Mouse (Mus musculus): ENCODE measurements around the gene Zscan26.
"Not testable (repeated sequence)": the region's sequence is repeated elsewhere in the genome, so short reads cannot be mapped to it uniquely, and the experiment has no call there.

Zscan26 gene

DNA sequence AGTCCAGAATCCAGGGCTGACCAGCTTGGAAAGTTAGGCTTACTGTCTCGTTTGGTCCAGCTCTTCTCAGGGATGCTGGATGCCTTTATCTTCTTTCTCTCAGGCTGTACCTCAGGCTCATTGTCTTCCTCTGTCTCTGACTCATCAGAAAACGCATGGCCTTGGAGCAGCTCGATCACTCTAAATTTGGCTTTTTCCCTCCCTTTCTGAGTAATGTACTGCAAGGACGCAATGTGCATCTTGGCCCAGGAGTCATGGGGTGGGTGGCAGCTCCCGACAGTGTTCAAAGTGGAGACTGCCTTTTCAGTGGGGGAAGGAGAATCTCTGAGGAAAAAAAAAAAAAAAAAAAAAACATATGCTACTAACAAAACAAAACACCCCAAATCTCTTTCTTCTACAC, 30.2 kb downstream of the Zscan26 start:
- DNase-seq (ENCODE audit: low spot score): no peak

DNA sequence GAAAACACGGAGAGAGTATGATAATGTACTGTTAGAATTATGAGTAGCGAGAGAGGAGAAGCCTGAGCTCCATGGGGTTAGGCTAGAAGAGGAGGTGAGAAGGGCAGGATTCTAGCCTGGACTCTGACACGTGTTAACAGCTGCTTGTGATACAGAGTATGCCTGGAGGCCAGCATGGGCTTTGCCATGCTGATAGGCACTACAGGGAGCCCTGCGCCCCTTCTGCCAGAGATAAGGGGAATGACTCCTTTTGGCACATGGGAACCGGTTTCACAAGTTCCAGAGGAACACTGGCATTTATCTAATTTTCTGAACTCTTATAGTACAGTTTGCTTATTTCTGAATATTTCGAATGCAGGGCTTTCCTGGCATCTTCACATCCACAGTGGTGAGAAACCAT, 34.7 kb downstream of the Zscan26 start:
- DNase-seq (ENCODE audit: low spot score): no peak

DNA sequence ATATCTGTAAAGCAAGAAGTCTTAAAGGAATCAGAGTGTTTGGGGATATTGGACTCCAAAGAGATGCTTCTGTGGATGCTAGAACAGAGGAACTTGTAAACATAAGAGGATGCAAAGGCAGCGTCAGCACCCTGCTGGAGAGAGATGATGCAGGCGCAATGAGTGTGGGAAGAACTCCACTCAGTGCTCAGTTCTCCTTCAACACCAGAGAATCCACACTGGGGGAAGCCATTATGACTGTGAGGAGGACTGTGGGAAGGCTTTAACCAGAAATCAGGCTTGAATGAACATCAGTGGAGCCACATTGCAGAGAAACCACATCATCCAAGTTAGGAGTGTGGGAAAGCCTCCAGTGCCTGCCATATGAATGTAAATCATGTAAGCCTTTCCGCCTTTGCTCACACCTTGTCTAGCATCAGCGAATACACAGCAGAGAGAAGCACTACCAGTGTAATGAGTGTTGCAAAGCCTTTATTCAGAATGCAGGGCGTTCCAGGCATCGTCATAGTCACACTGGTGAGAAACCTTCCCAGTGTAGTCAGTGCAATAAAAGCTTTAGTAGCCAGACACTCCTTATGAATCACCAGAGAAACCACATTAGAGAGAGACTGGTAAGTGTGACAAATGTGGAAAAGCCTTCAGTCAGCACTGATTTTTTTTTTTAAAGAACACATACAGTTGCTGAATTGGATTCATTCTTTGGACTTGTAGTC, 36.1 kb downstream of the Zscan26 start:
- no peak for DNase-seq (ENCODE audit: low spot score)

DNA sequence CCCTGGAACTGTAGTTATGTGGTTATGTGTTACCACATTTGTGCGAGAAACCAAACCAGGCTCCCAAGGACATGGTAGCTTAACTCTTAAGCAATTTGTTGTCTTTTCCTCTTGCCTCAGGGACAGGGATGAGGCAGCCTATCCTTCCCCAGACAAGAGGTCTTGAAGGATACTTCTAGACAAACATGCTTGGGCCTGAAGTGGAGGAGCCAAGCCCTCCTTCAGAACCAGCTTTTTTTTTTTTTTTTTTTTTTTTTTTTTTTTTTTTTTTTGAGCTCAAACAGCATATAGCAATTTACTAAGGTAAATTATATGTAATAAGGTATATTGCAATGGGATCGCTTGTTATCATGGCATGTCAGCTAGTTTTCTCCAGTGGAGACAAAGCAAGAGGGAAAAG, 37.8 kb downstream of the Zscan26 start:
- DNase-seq (ENCODE audit: low spot score): no peak

DNA sequence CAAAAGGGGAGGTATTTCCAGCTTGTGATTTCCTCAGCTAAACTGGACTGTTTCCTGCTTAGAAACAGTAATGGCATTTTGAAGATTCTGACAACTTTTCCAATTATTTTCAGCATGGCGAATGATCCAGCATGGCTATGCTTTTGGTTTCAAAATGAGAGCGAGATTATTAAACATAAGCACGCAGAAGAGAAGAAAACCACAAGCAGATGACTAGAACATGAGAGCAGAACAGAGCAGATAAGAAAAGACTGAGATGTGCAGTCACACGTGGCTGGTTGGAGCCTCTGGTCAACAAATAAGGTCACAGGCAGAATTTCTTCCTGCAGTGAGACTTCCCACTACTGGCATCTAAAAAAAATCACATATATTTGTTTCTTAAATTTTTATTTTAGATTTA, 38.3 kb downstream of the Zscan26 start:
- DNase-seq (ENCODE audit: low spot score): no peak

DNA sequence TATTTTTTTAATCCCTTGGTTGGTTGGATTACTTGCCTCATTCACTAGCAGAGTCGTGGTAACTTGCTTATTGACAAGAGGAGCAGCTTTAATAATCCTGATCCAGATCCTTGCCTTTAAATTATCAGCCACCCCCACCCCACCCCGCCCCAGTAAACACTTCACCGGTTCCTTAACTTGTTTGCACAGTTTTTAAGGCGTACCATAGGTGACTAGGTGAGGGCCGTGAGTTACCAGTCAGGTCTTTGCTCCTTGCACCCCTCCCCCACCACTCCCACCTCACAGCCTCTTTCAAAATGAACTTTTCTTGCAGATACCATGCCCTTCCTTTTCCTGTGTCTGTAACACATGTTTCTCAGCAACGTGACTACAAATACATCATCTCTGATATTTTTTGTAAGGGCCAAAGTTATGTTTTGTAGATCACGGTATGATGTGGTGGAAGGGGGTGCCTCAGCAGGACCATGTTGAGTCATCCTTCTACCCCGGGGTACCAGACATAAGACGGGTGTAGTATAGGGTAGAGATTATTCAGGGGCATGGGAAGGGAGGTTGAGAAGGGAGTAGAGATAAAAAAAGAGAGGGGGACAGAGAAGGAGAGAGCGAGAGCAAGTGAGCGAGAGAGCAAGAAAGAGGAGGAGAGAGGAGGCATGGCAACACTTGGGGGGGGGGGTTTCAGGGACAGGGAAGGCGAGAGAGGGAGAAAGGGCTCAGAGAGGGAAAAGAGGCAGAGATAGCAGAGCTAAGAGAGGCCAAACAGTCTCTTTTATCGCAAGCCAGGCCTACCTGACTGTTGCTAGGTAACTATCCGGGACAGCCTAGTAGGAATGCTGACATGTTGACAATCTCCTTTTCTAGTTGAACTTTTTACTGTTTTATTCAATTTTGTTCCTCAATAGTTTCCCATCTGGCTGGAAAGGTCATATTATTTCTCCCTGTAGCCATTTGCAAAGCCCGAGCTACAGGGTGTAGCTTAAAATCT, 39.0 kb downstream of the Zscan26 start:
- DNase-seq (ENCODE audit: low spot score): peak; percentile 19

DNA sequence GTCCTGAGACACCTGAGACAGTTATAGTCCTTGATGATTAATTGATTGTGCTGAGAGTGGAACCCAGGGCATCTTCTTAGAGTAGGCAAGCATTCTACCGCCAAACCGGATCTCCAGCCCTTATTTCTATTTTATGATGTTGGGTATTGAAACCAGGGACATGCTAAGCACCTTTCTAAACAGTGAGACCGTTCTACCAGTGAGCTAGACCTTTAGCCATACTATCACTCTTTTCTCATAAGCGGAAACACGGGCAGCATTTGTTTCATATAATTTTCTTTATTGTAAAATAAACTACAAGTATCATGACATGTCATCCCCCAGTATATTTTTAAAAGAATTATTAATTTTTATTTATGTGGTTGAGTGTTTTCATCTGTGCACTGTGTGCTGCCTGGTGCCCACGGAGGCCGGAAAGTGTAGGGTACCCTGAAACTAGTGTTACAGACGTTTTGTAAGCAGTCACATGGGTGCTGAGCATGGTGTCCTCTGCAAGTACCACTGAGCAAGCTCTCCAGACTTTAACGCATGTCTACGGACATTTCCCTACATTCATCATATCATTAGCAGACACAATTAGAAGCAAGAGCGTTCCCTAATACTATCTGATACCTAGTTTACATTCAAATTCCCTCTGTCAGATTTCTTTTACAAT, 44.6 kb downstream of the Zscan26 start:
- no peak for DNase-seq (ENCODE audit: low spot score)

DNA sequence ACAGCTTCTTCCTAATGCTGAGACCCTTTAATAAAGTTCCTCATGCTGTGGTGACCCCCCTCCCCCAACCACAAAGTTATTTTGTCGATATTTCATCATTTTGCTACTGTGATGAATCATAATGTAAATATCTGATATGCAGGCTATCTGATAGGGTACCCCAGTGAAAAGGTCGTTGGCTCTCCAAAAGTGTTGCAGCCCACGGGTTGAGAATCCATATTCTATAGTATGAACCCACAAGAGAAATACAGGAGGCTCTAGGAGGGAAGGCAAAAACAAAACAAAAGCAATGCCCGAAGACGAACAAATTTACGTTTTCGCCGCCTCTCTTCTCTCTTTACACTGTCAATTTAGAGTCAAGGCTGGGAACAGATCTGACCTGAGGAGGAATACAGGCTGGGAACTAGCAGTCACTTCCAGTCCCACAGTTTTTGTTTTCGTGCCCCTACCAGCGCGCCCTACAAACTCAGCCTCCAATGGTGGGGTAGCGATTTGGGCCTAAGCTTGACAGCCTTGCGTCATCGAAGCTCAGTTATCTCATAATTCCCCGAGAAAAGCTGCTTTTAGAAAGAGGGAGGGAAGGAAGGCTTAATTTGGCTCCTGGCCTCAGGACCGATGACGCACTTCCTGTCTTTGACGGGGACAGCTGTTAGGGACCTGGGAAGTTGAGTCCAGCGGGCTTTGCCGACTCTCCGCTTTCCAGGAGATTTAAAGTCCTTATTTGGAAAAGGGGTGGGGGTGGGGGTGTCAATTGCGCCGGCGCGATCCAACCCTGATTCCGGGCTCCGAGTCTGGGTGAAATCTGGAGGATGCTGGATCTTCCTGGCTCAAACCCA, 45.3 kb downstream of the Zscan26 start:
- DNase-seq (ENCODE audit: low spot score): peak; percentile 91

DNA sequence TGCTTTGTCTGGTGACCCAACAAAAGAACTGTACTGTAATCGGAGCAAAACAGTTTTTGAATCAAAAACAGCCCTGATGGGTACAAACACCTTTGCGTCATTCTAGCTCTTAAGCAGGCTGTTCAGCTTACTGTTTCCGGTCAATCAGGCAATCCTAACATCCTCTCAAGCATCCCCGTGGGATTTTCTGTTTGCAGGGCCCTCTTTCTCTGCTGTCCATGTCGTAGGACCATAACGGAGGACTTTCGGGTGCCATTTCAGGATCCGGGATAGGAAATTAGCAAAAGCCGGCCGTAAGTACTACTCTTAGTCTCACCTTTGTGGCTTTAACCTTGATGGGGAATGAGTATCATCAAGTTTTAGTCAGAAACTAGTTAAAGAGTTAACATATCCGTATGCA, 46.2 kb downstream of the Zscan26 start:
- no peak for DNase-seq (ENCODE audit: low spot score)

DNA sequence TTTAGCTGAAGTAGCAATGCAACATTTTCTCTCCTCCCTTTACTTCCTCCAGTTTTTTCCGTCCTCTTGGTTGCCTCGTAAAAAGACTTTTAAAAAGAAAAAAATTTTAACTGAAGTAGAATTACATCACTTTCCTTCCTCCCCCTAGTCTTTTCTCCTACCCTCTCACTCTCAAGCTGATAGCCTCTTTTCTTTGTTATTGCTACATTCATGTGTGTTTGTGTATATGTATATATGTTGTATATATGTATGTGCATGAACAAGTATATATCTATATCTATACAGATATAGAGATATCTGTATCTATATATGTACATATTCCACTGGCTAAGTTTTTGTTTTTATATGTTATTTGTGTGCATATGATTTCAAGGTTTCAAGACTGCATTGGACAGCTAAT, 50.7 kb downstream of the Zscan26 start:
- DNase-seq (ENCODE audit: low spot score): no peak

DNA sequence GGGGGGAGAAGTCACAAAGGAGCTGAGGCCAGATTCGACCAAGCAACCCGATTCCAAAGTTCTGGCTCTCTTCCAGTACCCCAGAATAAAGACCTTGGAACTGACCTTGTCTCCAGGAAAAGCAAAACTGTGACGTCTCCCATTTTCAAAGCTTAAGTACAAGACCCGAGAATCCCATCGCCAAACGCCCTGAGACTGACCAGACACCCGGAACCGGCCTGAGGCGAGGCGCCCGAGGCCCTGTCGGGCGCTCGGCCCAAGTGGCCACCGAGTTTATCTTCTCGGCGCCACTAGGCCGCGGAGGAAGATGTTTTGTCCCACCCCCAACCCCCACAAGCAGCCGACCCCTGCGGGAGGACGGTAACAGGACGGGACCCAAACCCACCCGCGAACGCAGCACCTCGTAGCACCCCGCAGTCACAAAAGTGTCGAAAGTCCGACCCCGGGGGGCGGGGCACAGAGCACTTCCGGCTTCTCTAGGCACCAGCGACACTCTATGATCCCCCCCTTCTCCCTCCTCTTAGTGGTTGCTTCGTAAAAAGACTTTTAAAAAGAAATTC, 51.2 kb downstream of the Zscan26 start, which contains the start of gene Zkscan3:
TSS of gene Zkscan3 (minus strand) at position 469 of the 560 bp plus-strand sequence.
- DNase-seq (ENCODE audit: low spot score): peak; percentile 85

DNA sequence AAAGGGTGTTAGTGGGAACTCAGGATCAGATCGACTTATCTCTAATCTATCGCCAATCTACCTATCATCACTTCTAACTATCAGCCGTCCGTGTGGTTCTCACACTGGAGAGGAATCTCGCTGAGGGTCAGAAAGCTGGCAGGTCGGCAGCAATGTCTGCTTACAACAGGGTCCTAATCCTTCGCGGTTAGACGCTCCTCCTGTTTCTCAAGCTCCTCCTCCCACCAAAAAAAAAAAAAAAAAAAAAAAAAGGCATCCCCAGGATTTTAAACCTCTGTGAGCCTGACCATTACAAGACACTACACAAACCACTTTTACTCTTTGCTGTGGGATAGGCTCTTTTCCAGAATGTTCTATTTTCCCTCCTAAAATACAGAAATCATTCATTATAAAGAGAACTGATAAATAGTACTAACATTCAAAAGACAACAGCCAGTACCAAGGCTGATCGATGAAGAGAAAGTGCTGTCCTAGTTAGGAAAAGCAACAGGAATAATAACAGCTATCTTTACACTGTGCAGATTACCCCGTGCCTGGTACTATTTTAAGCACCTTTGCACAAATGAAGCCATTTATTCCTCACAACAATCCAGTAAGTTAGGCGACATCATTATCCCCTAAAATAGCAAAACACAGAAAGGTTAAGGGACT, 51.8 kb downstream of the Zscan26 start:
- DNase-seq (ENCODE audit: low spot score): peak; percentile 40

DNA sequence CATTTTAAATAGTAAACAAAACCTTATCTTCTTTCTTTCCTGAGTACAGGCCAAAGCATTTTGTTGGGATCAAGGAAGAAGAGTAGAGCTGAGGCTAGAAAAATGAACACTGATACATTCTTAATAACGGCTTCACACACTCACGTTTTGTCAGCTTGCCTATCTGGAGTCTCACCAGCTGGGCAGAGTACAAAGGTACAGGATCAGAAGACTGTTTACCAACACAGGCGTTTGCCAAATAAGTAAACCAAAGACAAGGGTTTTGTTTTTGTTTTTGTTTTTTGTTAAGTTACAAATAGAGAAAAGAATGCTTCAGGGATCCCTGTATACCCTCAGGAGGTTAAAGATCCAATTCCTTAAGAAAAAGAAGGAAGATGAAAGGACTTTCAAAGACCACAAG, 52.4 kb downstream of the Zscan26 start:
- no peak for DNase-seq (ENCODE audit: low spot score)

DNA sequence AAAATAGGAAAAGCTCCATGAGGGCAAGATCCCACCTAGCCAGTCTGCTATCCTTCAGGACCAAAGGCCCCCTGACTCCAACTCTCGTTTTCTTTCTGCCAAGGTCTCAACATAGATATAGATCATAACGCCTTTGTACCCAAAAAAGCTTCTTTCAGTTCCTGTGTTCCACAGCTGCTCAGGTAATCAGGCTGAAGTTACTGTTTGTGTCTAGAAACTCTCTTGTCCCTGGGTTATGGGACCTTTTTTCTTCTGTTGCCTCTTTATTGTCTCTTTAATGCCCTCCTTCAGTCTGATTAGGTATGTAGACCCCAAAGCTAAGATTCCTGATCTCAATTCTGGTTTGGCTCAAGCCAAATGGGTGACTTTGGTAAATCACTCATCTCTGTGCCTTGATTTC, 56.0 kb downstream of the Zscan26 start:
- DNase-seq (ENCODE audit: low spot score): no peak

DNA sequence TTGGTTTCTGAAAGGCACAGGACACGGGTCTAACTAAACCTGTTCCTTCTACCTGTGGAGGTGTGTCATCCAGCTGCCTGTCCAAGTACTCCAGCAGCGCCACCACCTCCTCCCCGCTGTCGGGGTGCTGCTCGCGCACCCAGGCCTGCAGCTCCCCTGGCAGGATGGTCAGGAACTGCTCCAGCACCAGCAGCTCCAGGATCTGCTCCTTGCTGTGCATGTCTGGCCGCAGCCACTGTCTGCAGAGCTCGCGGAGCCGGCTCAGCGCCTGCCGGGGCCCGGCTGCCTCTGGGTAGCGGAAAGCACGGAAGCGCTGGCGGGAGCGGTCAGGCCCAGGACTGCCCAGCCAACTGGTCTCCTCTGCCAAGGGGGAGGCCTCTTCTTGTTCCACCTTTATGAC, 57.5 kb downstream of the Zscan26 start:
- not testable (repeated sequence) for DNase-seq (ENCODE audit: low spot score)

DNA sequence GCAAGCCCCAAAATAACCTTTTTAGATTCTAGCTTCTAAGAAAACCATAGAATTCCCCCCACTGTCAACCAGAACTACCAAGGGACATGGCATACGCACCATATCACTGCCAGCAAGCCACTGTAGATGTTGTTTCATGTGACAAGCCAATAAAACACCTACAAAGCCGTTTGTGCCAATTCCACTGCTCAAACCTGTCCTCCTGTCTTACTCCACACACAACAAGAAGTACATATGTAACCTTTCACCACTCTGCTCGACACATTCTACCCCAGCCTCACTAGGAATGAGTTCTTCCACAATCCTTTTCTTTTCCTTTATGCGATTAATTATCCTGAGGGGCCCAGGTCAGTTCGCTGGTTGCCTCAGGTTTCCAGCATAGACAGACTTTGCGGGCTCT, 57.9 kb downstream of the Zscan26 start:
- no peak for DNase-seq (ENCODE audit: low spot score)

DNA sequence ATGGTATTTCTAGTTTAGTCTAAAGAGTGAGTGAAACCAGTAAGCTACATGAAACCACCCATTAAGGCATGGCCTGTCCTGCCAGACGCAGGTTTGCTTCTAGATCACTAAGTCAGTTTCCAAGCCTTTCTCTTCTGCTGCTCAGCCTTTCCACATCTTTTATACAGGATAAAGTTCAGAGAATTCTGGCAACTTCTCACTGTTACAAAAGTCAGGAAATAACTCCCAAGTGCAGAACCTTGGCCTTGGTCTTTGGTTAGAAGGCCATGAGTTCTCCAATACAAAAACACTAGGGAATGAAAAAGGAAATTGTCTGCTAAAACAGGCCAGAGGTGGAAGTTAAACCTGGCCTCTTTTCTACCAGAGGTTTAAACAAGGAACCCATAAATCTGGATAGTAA, 58.3 kb downstream of the Zscan26 start:
- no peak for DNase-seq (ENCODE audit: low spot score)

Data from embryo, embryonic 10 days (tissue).